Mouse (Mus musculus) spleen, postnatal 10 days (tissue): ENCODE measurements around the gene C1qtnf4.
A peak's percentile ranks its signal among the peaks of the same experiment; 100 is the strongest.

Source experiments
- DNase-seq, 2 experiments: peaks; one replicate each; pipeline ENCODE4 v3.0.0; 2021 to 2022; ENCODE audit warnings: low spot score in 2 of 2

The C1qtnf4 gene

GRCm38 (mm10) chr2:90881824-90882223 is 3.8 kb upstream of the C1qtnf4 start:
- no peak for DNase-seq

- no peak for DNase-seq
Observed at GRCm38 (mm10) chr2:90886436-90886835, 776 bp downstream of the C1qtnf4 start.

- DNase-seq: no peak
Observed at GRCm38 (mm10) chr2:90887627-90888026, 2.0 kb downstream of the C1qtnf4 start.

- DNase-seq: peak; percentile 55 to 69
Observed at GRCm38 (mm10) chr2:90889550-90890548, 4.2 kb downstream of the C1qtnf4 start.

GRCm38 (mm10) chr2:90893673-90894298 is 8.1 kb downstream of the C1qtnf4 start:
- DNase-seq: peak; percentile 22 to 33

GRCm38 (mm10) chr2:90894299-90894677 is 8.6 kb downstream of the C1qtnf4 start:
- peak in 1 of 2 experiments; percentile 28 for DNase-seq

- no peak for DNase-seq
Observed at GRCm38 (mm10) chr2:90903398-90903797, 17.7 kb downstream of the C1qtnf4 start.

- DNase-seq: peak; percentile 87 to 91
Observed at GRCm38 (mm10) chr2:90904076-90904855, 18.6 kb downstream of the C1qtnf4 start, which contains the start of the genes Kbtbd4 and Ndufs3. Gene Kbtbd4 (plus strand): TSS chr2:90904740. Gene Ndufs3 (minus strand): TSS chr2:90904827.

GRCm38 (mm10) chr2:90904856-90905224 is 19.2 kb downstream of the C1qtnf4 start:
- peak in 1 of 2 experiments; percentile 67 for DNase-seq

GRCm38 (mm10) chr2:90906721-90907120 is 21.1 kb downstream of the C1qtnf4 start:
- no peak for DNase-seq

- DNase-seq: no peak
Observed at GRCm38 (mm10) chr2:90910861-90911260, 25.2 kb downstream of the C1qtnf4 start.

GRCm38 (mm10) chr2:90911668-90912067 is 26.0 kb downstream of the C1qtnf4 start:
- DNase-seq: no peak

GRCm38 (mm10) chr2:90913671-90914070 is 28.0 kb downstream of the C1qtnf4 start:
- no peak for DNase-seq

GRCm38 (mm10) chr2:90915516-90915915 is 29.9 kb downstream of the C1qtnf4 start:
- no peak for DNase-seq

GRCm38 (mm10) chr2:90916560-90917232 is 31.0 kb downstream of the C1qtnf4 start:
- no peak for DNase-seq

GRCm38 (mm10) chr2:90917233-90917998 is 31.8 kb downstream of the C1qtnf4 start:
- DNase-seq: peak; percentile 75 to 79

GRCm38 (mm10) chr2:90917999-90918698 is 32.5 kb downstream of the C1qtnf4 start:
- DNase-seq: no peak

GRCm38 (mm10) chr2:90921178-90921577 is 35.5 kb downstream of the C1qtnf4 start:
- no peak for DNase-seq

GRCm38 (mm10) chr2:90922636-90923035 is 37.0 kb downstream of the C1qtnf4 start:
- DNase-seq: no peak

GRCm38 (mm10) chr2:90928566-90928965 is 42.9 kb downstream of the C1qtnf4 start:
- DNase-seq: no peak
